Mouse (Mus musculus): ENCODE measurements around the gene Stk31. TPM values are rescaled to one million over a fixed set of nuclear protein-coding genes. Genes with fewer than 3 reads are reported as not detected.
A peak's percentile ranks its signal among the peaks of the same experiment; 100 is the strongest.
"Not testable (repeated sequence)": the region's sequence is repeated elsewhere in the genome, so short reads cannot be mapped to it uniquely, and the experiment has no call there.

Stk31 gene
- 1 to 10 TPM; 1.4 to 1.6 TPM for total RNA-seq (2021)
- long read RNA-seq, experiment 1 = 0 reads
- long read RNA-seq, experiment 2 = 0 reads

DNA sequence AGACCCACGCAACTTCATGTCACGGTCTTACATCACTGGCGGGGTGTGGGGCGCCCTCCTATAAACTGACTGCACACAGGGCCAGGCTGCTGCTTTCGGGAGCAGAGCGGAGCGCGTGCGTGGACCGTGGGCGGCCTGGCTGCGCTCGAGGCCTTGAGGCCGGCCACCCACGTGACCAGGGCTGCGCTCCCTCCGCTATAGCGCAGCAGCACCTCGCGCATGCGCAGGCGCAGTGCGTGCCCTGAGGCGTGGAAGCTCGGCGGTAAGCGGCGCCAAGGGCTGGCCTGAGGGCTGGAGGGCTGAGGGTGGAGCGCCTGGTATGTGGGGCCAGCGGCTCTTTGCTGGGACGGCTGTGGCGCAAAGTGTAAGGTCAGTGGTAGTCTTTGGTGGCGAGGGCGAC lies at the start of gene Stk31:
TSS of gene Stk31 (plus strand) at position 289 of the 400 bp plus-strand sequence.
- DNase-seq (ENCODE audit: low spot score in 2 of 2) = peak; percentile 5 to 22

DNA sequence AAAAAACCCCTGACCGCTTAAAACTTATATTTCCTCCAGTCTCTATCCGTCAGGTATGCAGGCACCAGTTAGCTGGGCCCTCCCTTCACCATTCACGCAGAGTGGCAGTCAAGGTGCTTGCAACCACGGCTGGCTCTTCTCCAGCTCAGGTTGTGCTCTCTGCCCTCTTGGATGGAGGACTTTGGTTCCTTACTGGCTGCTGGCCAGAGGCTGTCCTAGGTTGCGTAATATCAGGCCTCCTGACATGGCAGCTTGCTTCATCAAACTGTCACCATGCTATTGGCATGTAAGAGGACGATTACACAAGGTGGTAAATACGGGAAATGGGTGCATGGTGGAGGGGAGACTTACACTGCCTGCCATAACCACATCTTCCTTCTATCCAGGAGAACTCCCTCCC lies 45.6 kb upstream of the Stk31 start:
- no peak for DNase-seq (ENCODE audit: low spot score in 2 of 2)

DNA sequence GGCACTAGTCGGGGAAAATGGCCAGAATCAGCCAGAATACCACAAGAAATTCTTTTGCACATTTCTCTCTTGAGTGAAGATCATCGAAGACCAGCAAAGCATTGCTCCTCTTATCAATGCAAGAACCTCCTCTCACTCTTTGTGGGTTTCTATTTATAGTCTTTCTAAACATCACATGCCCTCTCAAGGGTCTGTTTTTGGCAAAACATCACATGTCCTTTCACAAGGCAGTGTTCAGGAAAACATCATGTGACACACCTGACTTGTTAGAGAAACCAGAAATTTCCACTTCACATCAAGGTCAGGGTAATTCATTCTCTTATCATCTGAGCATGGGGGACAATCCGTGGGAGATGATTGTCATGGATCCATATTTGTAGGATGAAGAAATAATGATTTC lies 40.8 kb upstream of the Stk31 start:
- DNase-seq (ENCODE audit: low spot score in 2 of 2) = no peak

DNA sequence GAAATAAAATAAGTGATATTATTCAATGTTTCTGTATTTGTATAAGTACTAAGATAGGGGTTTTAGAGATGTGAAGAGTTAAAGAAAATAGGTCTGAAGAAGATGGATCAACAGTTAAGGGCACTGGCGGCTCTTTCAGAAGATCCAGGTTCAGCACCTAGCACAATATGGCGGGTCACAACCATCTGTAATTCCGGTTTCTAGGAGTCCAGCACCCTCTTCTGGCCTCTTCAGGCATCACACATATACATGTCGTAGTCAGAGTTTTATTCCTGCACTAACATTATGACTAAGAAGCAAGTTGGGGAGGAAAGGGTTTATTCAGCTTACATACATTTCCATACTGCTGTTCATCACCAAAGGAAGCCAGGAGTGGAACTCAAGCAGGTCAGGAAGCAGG lies 40.2 kb upstream of the Stk31 start:
- DNase-seq (ENCODE audit: low spot score in 2 of 2) = no peak

DNA sequence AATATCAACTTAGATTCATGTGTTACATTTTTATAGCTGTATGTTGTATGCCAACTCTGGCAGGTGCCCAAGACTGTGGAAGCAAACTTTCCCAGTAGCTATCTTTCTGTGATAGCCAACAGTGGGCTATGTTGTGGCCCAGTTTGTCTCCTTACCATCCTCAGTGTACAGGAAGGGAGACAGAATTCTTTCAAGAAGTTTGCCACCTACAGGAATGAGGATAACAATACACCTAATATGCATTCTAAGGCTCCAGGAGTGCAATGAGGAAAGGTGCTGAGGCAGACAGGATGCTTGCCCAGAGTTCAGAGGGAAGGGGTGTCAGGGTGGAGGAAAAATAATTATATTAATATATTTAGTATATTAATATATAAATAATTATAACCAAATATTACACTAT lies 35.0 kb upstream of the Stk31 start:
- no peak for DNase-seq (ENCODE audit: low spot score in 2 of 2)

DNA sequence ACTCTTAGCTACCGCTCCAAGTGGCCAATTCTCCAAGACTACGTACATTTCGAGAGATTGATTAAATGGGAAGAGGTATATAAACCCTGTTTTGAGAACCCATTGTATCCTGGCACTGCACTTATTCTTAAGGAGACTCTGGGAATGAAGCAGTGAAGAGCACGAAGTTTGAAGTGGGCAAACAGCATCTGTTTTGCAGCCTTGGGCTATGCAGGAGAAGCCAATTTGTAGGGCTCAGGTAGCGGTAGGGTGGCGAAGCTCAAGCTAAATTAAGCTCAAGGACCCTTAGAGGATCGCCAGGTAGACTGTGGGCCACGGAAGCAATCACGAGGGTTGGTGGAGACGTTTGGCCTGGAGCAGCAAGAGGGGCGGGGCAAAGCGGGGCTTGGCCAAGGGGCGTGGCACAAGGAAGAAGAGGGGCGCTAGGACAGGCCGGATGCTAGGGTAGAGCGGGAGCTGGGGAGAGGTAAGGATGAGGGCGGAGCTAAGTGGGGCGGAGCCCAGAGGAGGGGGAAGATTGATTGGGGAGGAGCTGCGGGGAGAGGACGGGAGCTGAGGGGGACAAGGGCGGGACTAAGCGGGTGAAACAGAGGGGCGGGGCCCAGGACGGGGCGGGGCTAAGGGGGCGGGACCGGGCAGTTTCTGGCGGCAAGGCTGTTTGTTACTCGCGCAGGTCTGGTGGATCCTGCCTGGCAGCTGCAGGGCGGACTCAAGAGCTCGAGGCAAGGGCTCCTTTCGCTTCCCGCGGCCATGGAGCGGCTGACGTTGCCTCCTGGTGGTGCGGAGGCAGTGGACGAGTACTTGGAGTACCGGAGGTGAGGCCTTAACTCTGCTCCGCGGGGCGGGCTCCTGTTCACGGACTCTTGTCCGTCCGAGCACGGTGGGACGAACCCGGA lies 28.0 kb upstream of the Stk31 start, which contains the start of gene Fam221a:
TSS of gene Fam221a (plus strand) at position 581 of the 896 bp plus-strand sequence.
- peak; percentile 58 to 65 for DNase-seq (ENCODE audit: low spot score in 2 of 2)

DNA sequence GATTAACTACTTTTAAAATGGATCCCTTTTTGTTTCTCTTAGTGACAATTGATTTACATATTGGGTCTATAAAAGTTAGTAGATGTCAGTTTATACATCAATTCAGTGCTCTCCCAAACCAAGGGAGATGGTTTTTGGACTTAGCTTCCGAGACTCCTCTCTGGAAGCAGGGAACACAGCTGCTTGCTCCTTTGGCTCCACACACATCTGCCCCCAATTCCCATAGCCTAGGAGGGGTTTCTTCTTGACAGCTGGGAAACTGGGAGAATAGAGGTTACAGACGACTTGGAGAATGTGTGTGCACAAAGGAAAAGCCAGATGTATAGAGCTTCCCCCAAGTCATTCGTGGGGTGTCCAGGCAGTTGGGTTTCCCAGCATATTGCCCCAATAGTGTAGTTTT lies 27.2 kb upstream of the Stk31 start:
- no peak for DNase-seq (ENCODE audit: low spot score in 2 of 2)

DNA sequence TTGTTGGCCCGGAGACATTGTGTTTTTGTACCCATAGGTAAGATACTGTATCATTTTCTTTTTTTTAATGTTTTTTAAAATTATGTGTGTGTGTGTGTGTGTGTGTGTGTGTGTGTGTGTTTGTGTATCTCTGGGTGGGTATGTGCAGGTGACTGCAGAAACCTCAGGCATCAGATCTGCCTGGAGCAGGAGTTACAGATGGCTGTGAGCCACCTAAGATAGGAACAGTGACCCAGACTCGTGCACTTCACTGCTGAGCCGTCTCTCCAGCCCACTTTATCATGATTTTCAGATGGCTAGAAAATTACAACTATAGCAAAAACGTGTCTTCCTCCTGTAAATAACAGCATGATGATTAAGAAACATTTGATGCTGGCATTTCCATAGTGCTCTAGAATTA lies 22.7 kb upstream of the Stk31 start:
- DNase-seq (ENCODE audit: low spot score in 2 of 2) = no peak

DNA sequence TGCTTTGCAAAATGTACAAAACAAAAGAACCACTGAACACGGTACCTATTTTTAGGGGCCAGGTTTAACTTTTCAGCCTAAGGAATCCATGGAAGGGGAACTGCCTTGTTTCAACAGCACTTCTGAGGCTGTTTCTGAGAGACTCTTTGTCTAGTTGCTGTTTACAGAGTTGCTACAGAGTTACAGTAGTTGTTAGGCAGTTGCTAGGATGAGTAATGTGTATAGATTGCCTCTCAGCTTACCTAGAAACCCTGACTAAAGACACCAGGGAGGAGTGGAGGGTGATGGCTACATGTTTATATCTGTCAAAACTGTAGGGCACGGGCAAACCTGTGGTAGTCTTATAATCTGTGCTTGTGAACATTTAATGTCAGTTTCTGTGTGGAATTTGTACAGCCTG lies 21.5 kb upstream of the Stk31 start:
- DNase-seq (ENCODE audit: low spot score in 2 of 2) = no peak

DNA sequence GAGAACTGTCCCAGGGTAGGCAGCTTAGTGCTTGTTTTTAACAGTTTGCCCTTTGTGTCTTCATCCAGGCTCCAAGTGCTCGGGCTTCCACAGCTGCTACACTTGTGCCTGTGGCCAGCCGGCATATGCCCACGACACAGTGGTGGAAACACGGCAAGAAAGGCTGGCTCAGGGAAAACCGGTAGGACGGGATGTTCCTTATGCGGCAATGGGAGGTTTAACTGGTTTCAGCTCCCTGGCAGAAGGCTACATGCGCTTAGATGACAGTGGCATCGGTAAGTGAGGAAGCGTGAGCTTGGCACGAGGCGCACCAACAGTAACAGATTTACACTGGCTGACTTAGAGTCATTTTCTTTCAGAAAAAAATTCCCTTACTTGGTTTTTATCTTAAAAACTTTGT lies 17.1 kb upstream of the Stk31 start:
- no peak for DNase-seq (ENCODE audit: low spot score in 2 of 2)

DNA sequence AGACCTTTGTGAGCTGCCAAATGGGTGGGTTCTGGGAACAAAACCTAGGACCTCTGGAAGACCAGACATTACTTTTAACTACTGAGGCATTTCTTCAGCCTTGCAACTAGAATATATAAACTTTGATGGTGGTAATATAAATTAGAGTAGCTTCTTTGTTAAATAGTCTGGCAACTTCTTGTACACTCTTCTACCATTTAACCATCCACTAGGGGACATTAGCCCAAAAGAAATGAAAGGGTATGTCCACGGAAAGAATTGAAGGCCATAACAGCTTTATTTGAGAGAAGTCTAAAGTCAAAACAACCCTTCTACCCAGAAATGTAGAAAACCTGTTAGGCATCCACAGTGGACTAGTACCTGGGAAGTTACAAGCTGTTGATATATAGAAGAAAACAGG lies 1.1 kb upstream of the Stk31 start:
- no peak for DNase-seq (ENCODE audit: low spot score in 2 of 2)

DNA sequence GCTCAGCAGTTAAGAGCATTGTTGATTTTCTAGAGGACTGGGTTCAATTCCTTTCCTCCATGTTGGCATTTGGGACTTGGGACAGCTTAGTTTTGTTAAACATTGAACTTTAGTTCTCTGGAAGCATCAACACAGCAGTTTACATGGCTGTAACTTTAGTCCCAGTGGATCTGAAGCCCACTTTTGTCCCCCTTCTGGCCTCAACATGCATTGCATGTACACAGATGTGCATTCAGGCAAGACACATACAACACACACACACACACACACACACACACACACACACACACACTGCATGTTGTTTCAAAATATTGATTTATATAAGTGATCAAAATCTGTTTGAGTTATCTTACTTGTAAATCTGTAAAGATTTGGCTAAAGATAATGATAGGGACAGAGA lies 2.1 kb downstream of the Stk31 start:
- DNase-seq (ENCODE audit: low spot score in 2 of 2) = no peak

DNA sequence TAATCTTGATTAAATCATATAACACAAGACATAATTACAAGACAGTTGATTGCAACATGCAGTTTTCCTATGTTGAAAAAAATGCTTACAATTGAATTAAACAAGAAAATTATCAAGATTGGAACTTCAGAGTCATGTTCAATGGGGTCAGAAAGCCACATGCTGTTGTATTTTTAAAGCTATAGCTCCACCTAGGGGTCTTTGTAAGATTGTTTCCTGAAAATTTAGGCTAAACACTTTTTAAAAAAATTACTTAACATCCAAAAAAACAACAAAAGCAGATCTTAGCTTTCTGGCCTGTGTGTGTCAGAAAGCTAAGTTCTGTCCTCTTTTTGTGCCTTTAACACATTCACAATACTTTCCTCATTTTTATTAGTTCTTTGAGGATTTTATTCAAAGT lies 3.0 kb downstream of the Stk31 start:
- no peak for DNase-seq (ENCODE audit: low spot score in 2 of 2)

DNA sequence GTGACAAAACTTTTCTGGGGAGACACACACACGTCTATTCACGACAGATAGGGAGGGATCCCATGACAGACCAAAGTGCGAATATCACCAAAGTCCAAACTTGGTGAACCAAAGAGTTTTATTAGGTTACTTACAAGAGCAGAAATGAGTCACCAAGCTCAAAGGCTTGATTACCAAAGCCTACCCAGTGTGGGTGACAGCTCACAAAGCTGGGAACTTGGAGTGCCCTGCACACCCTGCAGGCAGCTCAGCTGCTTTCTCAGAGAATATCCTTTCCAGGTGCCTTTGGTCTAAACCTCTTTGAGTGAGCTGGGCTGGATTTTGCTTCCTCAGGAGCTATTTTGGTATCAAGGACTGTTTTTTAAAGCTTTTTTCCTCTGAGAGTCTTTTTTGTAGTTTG lies 15.4 kb downstream of the Stk31 start:
- no peak for DNase-seq (ENCODE audit: low spot score in 2 of 2)

DNA sequence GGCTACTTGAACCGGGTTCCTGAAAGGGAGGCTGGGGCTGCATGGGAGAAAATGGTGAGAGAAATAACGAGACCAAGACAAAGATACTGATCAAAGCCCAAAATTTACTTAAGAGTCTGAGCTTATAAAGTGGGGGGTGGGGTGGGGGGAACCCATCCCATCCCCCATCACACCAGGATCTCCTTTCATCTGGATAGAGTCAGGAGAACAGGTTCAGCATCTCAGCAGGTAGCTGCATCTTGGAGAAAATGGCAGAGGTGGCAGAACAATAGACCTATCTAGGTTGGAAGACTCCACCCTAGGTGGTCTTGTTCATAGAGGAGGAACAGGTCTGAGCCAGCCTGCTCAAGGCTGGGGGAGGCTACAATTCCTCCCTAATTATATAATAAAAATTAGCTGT lies 17.6 kb downstream of the Stk31 start:
- not testable (repeated sequence) for DNase-seq (ENCODE audit: low spot score in 2 of 2)

DNA sequence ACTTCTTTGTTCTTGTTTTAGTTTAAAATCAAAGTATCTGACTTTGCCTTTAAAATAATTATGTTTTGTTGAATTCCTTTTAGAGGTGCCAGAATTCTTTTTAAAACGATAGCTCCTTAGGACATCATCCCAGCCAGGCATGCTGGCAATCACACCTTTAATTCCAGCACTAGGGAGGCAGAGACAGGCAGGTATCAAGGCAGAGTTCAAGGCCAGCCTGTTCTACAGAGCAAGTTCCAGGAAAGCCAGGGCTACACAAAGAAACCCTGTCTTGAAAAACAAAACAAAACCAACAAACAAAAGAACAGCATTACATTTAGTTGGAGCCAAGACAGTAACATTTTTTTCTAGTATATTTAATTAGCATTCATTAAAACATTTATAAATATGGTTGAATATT lies 20.6 kb downstream of the Stk31 start:
- no peak for DNase-seq (ENCODE audit: low spot score in 2 of 2)

DNA sequence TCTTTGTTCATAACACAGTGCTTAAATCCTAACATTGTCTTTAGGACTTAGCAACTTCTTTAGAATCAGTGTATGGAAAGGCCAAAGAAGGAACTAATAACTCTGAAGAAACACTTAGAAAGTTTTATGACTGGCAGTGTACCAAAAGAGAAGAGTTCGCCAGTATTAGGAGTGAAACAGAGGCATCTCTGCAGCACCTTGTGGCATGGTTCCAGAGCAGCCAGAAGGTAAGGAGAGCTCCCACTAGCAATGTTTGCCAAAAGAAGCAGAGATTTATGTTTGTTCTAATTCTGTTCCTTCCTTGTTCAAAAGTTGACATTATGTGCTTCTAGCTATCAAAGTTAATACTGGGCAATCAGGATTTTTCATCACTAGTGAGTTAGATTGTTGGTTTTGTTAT lies 41.9 kb downstream of the Stk31 start:
- DNase-seq (ENCODE audit: low spot score in 2 of 2) = peak in 1 of 2 experiments; percentile 1

DNA sequence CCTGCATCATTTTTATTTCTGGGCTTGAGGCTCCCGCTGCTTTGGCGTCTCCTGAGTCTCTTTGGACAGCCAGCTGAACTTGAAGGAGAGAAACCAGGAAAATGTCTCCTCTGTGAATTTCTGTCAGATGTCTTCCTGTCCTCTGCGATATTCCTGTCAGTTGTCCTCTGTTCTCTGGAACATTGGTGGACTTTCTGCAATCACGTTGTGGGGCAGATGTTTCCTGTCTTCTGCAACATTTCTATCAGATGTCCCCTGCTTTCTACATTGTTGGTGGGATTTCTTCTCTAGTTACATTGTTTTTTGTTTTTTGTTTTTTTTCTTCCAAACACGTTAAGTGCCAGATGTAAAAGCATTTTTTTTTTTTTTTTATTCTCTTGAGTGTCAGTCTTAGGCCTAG lies 62.7 kb downstream of the Stk31 start:
- no peak for DNase-seq (ENCODE audit: low spot score in 2 of 2)

DNA sequence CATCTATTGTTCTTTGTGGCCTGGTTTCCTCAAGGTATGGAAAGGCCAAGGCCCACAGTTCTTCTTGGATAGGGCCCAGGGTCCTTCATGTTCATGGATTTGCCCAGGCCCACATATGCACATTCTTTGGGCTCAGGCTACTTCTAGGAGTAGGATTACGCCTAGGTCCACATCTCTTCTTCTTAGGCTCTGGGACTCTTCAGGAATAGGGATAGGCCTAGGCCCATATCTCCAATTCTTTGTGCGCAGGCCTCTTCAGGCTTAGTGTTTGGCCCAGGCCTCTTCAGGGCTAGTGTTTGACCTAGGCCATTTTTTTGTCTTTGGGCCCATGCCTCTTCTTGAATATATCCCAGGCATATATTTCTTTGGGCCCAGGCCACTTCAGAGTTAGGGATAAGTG lies 87.8 kb downstream of the Stk31 start:
- no peak for DNase-seq (ENCODE audit: low spot score in 2 of 2)

DNA sequence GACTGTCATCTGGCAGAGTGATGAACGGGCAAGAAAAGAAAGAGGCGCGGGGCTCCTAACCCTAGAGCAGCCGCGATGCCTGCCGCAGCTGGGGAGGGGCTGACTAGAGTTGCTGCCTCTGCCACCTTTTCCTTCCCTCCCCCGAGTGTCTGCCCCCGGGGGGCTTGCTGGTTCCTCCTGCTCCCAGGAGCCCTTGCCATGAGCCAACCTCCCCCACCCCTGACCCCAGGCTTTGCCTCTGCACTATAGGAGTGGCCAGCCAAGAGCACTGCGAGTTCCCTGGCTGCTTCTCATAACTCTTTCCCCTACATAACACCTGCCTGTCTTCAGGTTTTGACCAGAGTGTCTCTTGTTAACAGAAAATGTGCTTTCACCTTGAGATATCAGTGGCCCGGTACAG lies 96.1 kb downstream of the Stk31 start:
- no peak for DNase-seq (ENCODE audit: low spot score in 2 of 2)

DNA sequence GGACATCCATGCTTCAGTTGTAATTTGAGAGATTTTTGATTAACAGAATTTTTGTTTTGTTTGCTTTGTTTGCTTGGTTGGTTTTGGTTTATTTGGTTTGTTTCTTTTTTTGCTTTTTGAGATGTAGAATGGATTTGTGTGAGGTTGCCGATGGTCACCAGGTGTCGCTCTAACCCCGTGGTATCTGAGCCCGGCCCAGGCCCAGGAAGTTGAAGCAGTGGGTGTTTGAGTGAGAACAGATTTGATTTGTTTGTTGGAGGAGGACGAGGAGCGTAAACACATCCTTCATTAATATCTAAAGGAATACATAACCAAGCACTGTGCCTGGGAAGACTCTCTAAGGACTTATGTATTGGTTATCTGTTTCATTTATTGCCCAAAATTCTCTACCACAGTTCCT lies 123.6 kb downstream of the Stk31 start:
- peak; percentile 76 to 78 for DNase-seq (ENCODE audit: low spot score in 2 of 2)
